Mouse (Mus musculus): ENCODE data around the gene Lyz2. TPM values are rescaled to one million over a fixed set of nuclear protein-coding genes. Genes with fewer than 3 reads are reported as not detected.
"Not testable (repeated sequence)": the region's sequence is repeated elsewhere in the genome, so short reads cannot be mapped to it uniquely, and the experiment has no call there.

The Lyz2 gene
- polyA plus RNA-seq, 1 experiment from 2014 or later: 11.1 TPM

DNA sequence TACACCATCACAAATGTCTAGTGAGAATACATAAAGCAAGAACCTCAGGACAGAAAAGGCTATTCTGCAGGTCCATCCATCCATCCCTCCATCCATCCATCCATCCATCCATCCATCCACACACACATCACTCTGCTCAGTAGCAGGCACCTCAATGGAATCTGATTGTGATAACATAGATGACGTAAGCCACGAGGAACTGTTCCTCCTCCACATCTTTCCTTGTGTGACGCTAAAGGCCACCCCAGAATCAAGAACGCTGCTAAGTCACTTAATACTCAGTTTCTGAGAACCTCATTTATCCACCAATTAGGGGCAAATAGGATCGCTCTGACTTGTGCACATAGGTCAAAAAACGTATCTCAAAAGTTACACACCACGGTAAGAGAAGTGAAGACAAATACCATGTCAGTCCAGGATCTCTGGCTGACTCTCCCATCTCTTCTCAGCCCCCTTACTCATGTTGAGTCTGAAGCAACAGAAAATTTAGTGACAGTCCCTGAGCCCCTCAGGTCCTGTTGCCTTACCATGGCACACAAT, 670 bp downstream of the Lyz2 start:
- WGBS: 88% methylated on average over 7 of the region's 7 CpGs
- Histone ChIP-seq H3K9ac (ENCODE audit: low read length) (no peak overlapping the region), H3K27me3 (ENCODE audit: control insufficient read depth, insufficient read depth, low read length) (no peaks in the 10 kb centered on the region), H3K4me3 (ENCODE audit: low read depth, low read length) (no peak overlapping the region), H3K4me2 (ENCODE audit: low read depth, low read length, severe bottlenecking) (no peak overlapping the region), H3K27ac (ENCODE audit: low read depth, low read length) (no peak overlapping the region), H3K4me1 (replicated peaks; ENCODE audit: control insufficient read depth, insufficient read depth, low read length) (no peaks in the 10 kb centered on the region), H3K36me3 (ENCODE audit: control insufficient read depth, insufficient read depth, low read length) (no peaks in the 10 kb centered on the region), H3K9me3 (ENCODE audit: control insufficient read depth, low read length) (no peaks in the 10 kb centered on the region)
- no peak for ATAC-seq (replicated peaks; ENCODE audit: low FRiP score)
- DNase-seq (ENCODE audit: low spot score): no peak

- Histone ChIP-seq H3K36me3 (ENCODE audit: control insufficient read depth, insufficient read depth, low read length) (no peaks in the 10 kb centered on the region), H3K9me3 (ENCODE audit: control insufficient read depth, low read length) (no peaks in the 10 kb centered on the region), H3K4me1 (replicated peaks; ENCODE audit: control insufficient read depth, insufficient read depth, low read length) (no peaks in the 10 kb centered on the region), H3K9ac (ENCODE audit: low read length) (no peak overlapping the region), H3K27me3 (ENCODE audit: control insufficient read depth, insufficient read depth, low read length) (no peaks in the 10 kb centered on the region), H3K4me3 (ENCODE audit: low read depth, low read length) (no peak overlapping the region), H3K27ac (ENCODE audit: low read depth, low read length) (no peak overlapping the region), H3K4me2 (ENCODE audit: low read depth, low read length, severe bottlenecking) (no peak overlapping the region)
- no peak for DNase-seq (ENCODE audit: low spot score)
- ATAC-seq (replicated peaks; ENCODE audit: low FRiP score): no peak
- 69% methylated on average over 1 of the region's 1 CpGs for WGBS
These were observed 2.1 kb downstream of the Lyz2 start for GRCm38 (mm10) chr10:117280000-117280399.

GRCm38 (mm10) chr10:117278510-117278909, 3.6 kb downstream of the Lyz2 start:
- not testable (repeated sequence) for H3K4me1 ChIP-seq (replicated peaks; ENCODE audit: control insufficient read depth, insufficient read depth, low read length); ATAC-seq (replicated peaks; ENCODE audit: low FRiP score); DNase-seq (ENCODE audit: low spot score); H3K9ac ChIP-seq (ENCODE audit: low read length); H3K27ac ChIP-seq (ENCODE audit: low read depth, low read length); H3K9me3 ChIP-seq (ENCODE audit: control insufficient read depth, low read length); H3K4me3 ChIP-seq (ENCODE audit: low read depth, low read length); H3K36me3 ChIP-seq (ENCODE audit: control insufficient read depth, insufficient read depth, low read length); H3K27me3 ChIP-seq (ENCODE audit: control insufficient read depth, insufficient read depth, low read length); H3K4me2 ChIP-seq (ENCODE audit: low read depth, low read length, severe bottlenecking)
- WGBS: 76% methylated on average over 2 of the region's 2 CpGs

GRCm38 (mm10) chr10:117277779-117278178, 4.3 kb downstream of the Lyz2 start:
- H3K4me1 ChIP-seq (replicated peaks; ENCODE audit: control insufficient read depth, insufficient read depth, low read length); H3K4me2 ChIP-seq (ENCODE audit: low read depth, low read length, severe bottlenecking); H3K9me3 ChIP-seq (ENCODE audit: control insufficient read depth, low read length); H3K9ac ChIP-seq (ENCODE audit: low read length); H3K27ac ChIP-seq (ENCODE audit: low read depth, low read length); H3K4me3 ChIP-seq (ENCODE audit: low read depth, low read length); DNase-seq (ENCODE audit: low spot score); H3K36me3 ChIP-seq (ENCODE audit: control insufficient read depth, insufficient read depth, low read length); H3K27me3 ChIP-seq (ENCODE audit: control insufficient read depth, insufficient read depth, low read length); ATAC-seq (replicated peaks; ENCODE audit: low FRiP score): not testable (repeated sequence)
- 87% methylated on average over 9 of the region's 9 CpGs for WGBS

- H3K27ac ChIP-seq (ENCODE audit: low read depth, low read length): no peak overlapping the region
- no peaks in the 10 kb centered on the region for H3K9me3 ChIP-seq (ENCODE audit: control insufficient read depth, low read length)
- no peak overlapping the region for H3K4me3 ChIP-seq (ENCODE audit: low read depth, low read length)
- H3K4me2 ChIP-seq (ENCODE audit: low read depth, low read length, severe bottlenecking): no peak overlapping the region
- no peaks in the 10 kb centered on the region for H3K4me1 ChIP-seq (replicated peaks; ENCODE audit: control insufficient read depth, insufficient read depth, low read length)
- ATAC-seq (replicated peaks; ENCODE audit: low FRiP score): no peak
- H3K36me3 ChIP-seq (ENCODE audit: control insufficient read depth, insufficient read depth, low read length): no peaks in the 10 kb centered on the region
- no peaks in the 10 kb centered on the region for H3K27me3 ChIP-seq (ENCODE audit: control insufficient read depth, insufficient read depth, low read length)
- H3K9ac ChIP-seq (ENCODE audit: low read length): no peak overlapping the region
- WGBS: 85% methylated on average over 10 of the region's 10 CpGs
- no peak for DNase-seq (ENCODE audit: low spot score)
These were observed 6.3 kb downstream of the Lyz2 start for GRCm38 (mm10) chr10:117275681-117276369.

DNA sequence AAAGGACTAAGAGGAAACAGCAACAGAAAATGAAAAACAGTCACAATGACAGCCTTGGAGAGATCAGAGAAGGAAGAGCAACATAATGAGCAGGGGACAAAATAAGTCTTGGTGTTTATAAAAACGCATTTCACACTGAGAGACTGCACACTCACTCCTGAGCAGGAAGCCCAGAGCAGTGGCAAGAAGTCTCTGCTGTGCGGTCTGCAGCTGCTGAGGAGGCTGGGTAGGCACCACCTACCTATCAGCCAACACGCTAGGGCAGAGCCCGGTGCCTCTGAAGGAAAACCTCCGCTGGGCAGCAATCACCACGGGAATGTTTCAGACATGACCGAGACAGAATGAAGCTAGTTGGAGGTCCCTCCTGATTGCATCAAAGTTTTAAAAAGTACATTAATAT, 7.5 kb downstream of the Lyz2 start:
- not testable (repeated sequence) for H3K9me3 ChIP-seq (ENCODE audit: control insufficient read depth, low read length)

DNA sequence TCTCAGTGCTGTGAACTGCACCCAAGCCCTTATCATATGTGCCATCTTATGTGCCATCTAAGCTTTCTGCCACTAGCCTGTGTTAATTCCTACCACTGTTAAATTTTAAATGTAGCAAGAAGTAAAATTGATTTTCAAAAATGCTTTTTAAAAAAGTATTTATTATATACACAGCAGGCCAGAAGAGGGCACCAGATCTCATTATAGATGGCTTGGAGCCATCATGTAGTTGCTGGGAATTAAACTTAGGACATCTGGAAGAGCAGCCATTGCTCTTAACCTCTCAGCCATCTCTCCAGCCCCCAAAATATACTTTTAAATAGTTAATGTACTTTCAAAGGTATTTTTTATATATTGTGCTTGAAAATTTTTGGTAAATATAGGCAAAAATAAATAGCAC, 10.1 kb downstream of the Lyz2 start:
- no peak for ATAC-seq (replicated peaks; ENCODE audit: low FRiP score)
- no peak overlapping the region for H3K27ac ChIP-seq (ENCODE audit: low read depth, low read length)
- H3K4me2 ChIP-seq (ENCODE audit: low read depth, low read length, severe bottlenecking): no peak overlapping the region
- no peak overlapping the region for H3K4me3 ChIP-seq (ENCODE audit: low read depth, low read length)
- H3K9ac ChIP-seq (ENCODE audit: low read length): no peak overlapping the region
- H3K36me3 ChIP-seq (ENCODE audit: control insufficient read depth, insufficient read depth, low read length): no peaks in the 10 kb centered on the region
- no peaks in the 10 kb centered on the region for H3K4me1 ChIP-seq (replicated peaks; ENCODE audit: control insufficient read depth, insufficient read depth, low read length)
- no peaks in the 10 kb centered on the region for H3K27me3 ChIP-seq (ENCODE audit: control insufficient read depth, insufficient read depth, low read length)
- H3K9me3 ChIP-seq (ENCODE audit: control insufficient read depth, low read length): no peaks in the 10 kb centered on the region
- no peak for DNase-seq (ENCODE audit: low spot score)

More for the DNA sequence above, 7.5 kb downstream of the Lyz2 start:
- H3K36me3 ChIP-seq (ENCODE audit: control insufficient read depth, insufficient read depth, low read length); H3K27me3 ChIP-seq (ENCODE audit: control insufficient read depth, insufficient read depth, low read length); H3K4me1 ChIP-seq (replicated peaks; ENCODE audit: control insufficient read depth, insufficient read depth, low read length); H3K27ac ChIP-seq (ENCODE audit: low read depth, low read length); H3K4me3 ChIP-seq (ENCODE audit: low read depth, low read length); H3K4me2 ChIP-seq (ENCODE audit: low read depth, low read length, severe bottlenecking); DNase-seq (ENCODE audit: low spot score); ATAC-seq (replicated peaks; ENCODE audit: low FRiP score); H3K9ac ChIP-seq (ENCODE audit: low read length): not testable (repeated sequence)
- 88% methylated on average over 2 of the region's 7 CpGs for WGBS

- no peak overlapping the region for H3K4me2 ChIP-seq (ENCODE audit: low read depth, low read length, severe bottlenecking)
- DNase-seq (ENCODE audit: low spot score) (no peak), ATAC-seq (replicated peaks; ENCODE audit: low FRiP score) (no peak)
- no peaks in the 10 kb centered on the region for H3K9me3 ChIP-seq (ENCODE audit: control insufficient read depth, low read length)
- H3K4me1 ChIP-seq (replicated peaks; ENCODE audit: control insufficient read depth, insufficient read depth, low read length): no peaks in the 10 kb centered on the region
- no peak overlapping the region for H3K27ac ChIP-seq (ENCODE audit: low read depth, low read length)
- no peaks in the 10 kb centered on the region for H3K36me3 ChIP-seq (ENCODE audit: control insufficient read depth, insufficient read depth, low read length)
- H3K4me3 ChIP-seq (ENCODE audit: low read depth, low read length): no peak overlapping the region
- H3K9ac ChIP-seq (ENCODE audit: low read length): no peak overlapping the region
- H3K27me3 ChIP-seq (ENCODE audit: control insufficient read depth, insufficient read depth, low read length): no peaks in the 10 kb centered on the region
These were observed 22.3 kb downstream of the Lyz2 start for GRCm38 (mm10) chr10:117259870-117260269.

- Histone ChIP-seq H3K27me3 (ENCODE audit: control insufficient read depth, insufficient read depth, low read length) (no peaks in the 10 kb centered on the region), H3K4me3 (ENCODE audit: low read depth, low read length) (no peak within 1 kb of the TSS), H3K27ac (ENCODE audit: low read depth, low read length) (no peak within 1 kb of the TSS), H3K4me1 (replicated peaks; ENCODE audit: control insufficient read depth, insufficient read depth, low read length) (no peaks in the 10 kb centered on the region), H3K4me2 (ENCODE audit: low read depth, low read length, severe bottlenecking) (no peak within 1 kb of the TSS), H3K9ac (ENCODE audit: low read length) (no peak within 1 kb of the TSS), H3K9me3 (ENCODE audit: control insufficient read depth, low read length) (no peaks in the 10 kb centered on the region), H3K36me3 (ENCODE audit: control insufficient read depth, insufficient read depth, low read length) (no peaks in the 10 kb centered on the region)
- no peak for ATAC-seq (replicated peaks; ENCODE audit: low FRiP score)
- 90% methylated on average over 12 of the region's 12 CpGs for WGBS
- DNase-seq (ENCODE audit: low spot score): no peak
These were observed 43.5 kb downstream of the Lyz2 start, which contains the start of gene 9530003J23Rik for GRCm38 (mm10) chr10:117238603-117239002. Gene 9530003J23Rik, minus strand, starts transcription at chr10:117238703.

Data from forebrain, embryonic 11.5 days (tissue).